Mouse (Mus musculus): ENCODE data around the gene Itga3. TPM values are rescaled to one million over a fixed set of nuclear protein-coding genes. Genes with fewer than 3 reads are reported as not detected.

The Itga3 gene
- polyA plus RNA-seq (2014; fragmentation: Illumina TruSeq; extraction: RNeasy Lipid Tissue Mini Kit (QIAGEN cat#74804); ENCODE audit: low read depth, low replicate concordance), result 1.5 TPM

GRCm38 (mm10) chr11:95076536-95077111 lies at the start of gene Itga3:
TSS of gene Itga3 (minus strand) at chr11:95076801.

GRCm38 (mm10) chr11:95119990-95120632 lies 43.5 kb upstream of the Itga3 start, which contains the start of gene Dlx3:
TSS of gene Dlx3 (plus strand) at chr11:95120119.

GRCm38 (mm10) chr11:95041139-95041609 lies 35.4 kb downstream of the Itga3 start, which contains the start of gene Pdk2:
TSS of gene Pdk2 (minus strand) at chr11:95041354.

GRCm38 (mm10) chr11:95009629-95010014 lies 67.0 kb downstream of the Itga3 start, which contains the start of gene Samd14:
TSS of gene Samd14 (plus strand) at chr11:95009879.

Other genes with a start within 250 kb of the Itga3 start
- 1.5 TPM for gene Col1a1, start 140.6 kb downstream of the Itga3 start, polyA plus RNA-seq (2014; fragmentation: Illumina TruSeq; extraction: RNeasy Lipid Tissue Mini Kit (QIAGEN cat#74804); ENCODE audit: low read depth, low replicate concordance)
- gene Hils1, start 109.2 kb downstream of the Itga3 start, polyA plus RNA-seq (2014; fragmentation: Illumina TruSeq; extraction: RNeasy Lipid Tissue Mini Kit (QIAGEN cat#74804); ENCODE audit: low read depth, low replicate concordance), result not detected
- gene Sgca, start 100.5 kb downstream of the Itga3 start, polyA plus RNA-seq (2014; fragmentation: Illumina TruSeq; extraction: RNeasy Lipid Tissue Mini Kit (QIAGEN cat#74804); ENCODE audit: low read depth, low replicate concordance), result not detected
- 8.9 TPM for gene Ppp1r9b, start 85.8 kb downstream of the Itga3 start, polyA plus RNA-seq (2014; fragmentation: Illumina TruSeq; extraction: RNeasy Lipid Tissue Mini Kit (QIAGEN cat#74804); ENCODE audit: low read depth, low replicate concordance)
- not detected for gene Samd14, start 66.9 kb downstream of the Itga3 start, polyA plus RNA-seq (2014; fragmentation: Illumina TruSeq; extraction: RNeasy Lipid Tissue Mini Kit (QIAGEN cat#74804); ENCODE audit: low read depth, low replicate concordance)
- gene Pdk2, start 35.4 kb downstream of the Itga3 start, polyA plus RNA-seq (2014; fragmentation: Illumina TruSeq; extraction: RNeasy Lipid Tissue Mini Kit (QIAGEN cat#74804); ENCODE audit: low read depth, low replicate concordance), result 11.2 TPM
- gene Dlx3, start 43.3 kb upstream of the Itga3 start, polyA plus RNA-seq (2014; fragmentation: Illumina TruSeq; extraction: RNeasy Lipid Tissue Mini Kit (QIAGEN cat#74804); ENCODE audit: low read depth, low replicate concordance), result not detected
- gene Dlx4, start 69.5 kb upstream of the Itga3 start, polyA plus RNA-seq (2014; fragmentation: Illumina TruSeq; extraction: RNeasy Lipid Tissue Mini Kit (QIAGEN cat#74804); ENCODE audit: low read depth, low replicate concordance), result not detected
- not detected for gene Tac4, start 184.7 kb upstream of the Itga3 start, polyA plus RNA-seq (2014; fragmentation: Illumina TruSeq; extraction: RNeasy Lipid Tissue Mini Kit (QIAGEN cat#74804); ENCODE audit: low read depth, low replicate concordance)
- gene Kat7, start 233.4 kb upstream of the Itga3 start, polyA plus RNA-seq (2014; fragmentation: Illumina TruSeq; extraction: RNeasy Lipid Tissue Mini Kit (QIAGEN cat#74804); ENCODE audit: low read depth, low replicate concordance), result 29.5 TPM

Data from kidney, adult 10 weeks (tissue).